Mouse (Mus musculus) lung, postnatal 0 days (tissue): ENCODE measurements around the gene Ranbp1. TPM values are rescaled to one million over a fixed set of nuclear protein-coding genes. Genes with fewer than 3 reads are reported as not detected.

ENCODE experiments used
- ATAC-seq: fragments of 200-750 bp; cut with Nextera tagmentation; 2 replicates; pipeline ENCODE4 v1.8.0; 2017; ENCODE audit warnings: moderate library complexity
- DNase-seq: peaks from one replicate; pipeline ENCODE4 v3.0.0-alpha.2; 2016; ENCODE audit warnings: low spot score
- H3K27ac ChIP-seq: fragments of 300-500 bp; sonication (generic); 2 replicates; pipeline ENCODE4 v1.5.1; 2014; ENCODE audit warnings: antibody characterized with exemption, mild to moderate bottlenecking, low read length, mixed read lengths
- H3K27me3 ChIP-seq: fragments of 300-500 bp; sonication (generic); replicated peaks from 2 replicates; pipeline ENCODE4 v1.6.1; 2014; ENCODE audit warnings: low read length, mixed read lengths; ENCODE audit not compliant: insufficient read depth
- H3K36me3 ChIP-seq: fragments of 300-500 bp; sonication (generic); 2 replicates; pipeline ENCODE4 v1.6.1; 2014; ENCODE audit warnings: low read length, mixed read lengths; ENCODE audit not compliant: insufficient read depth
- H3K4me1 ChIP-seq: fragments of 300-500 bp; sonication (generic); 2 replicates; pipeline ENCODE4 v1.6.1; 2014; ENCODE audit warnings: antibody characterized with exemption, low read depth, low read length, mixed read lengths; ENCODE audit not compliant: insufficient read depth
- H3K4me2 ChIP-seq: fragments of 300-500 bp; sonication (generic); replicated peaks from 2 replicates; pipeline ENCODE4 v1.6.1; 2014; ENCODE audit warnings: low read depth, mild to moderate bottlenecking, low read length, moderate library complexity, mixed read lengths
- H3K4me3 ChIP-seq: fragments of 300-500 bp; sonication (generic); 2 replicates; pipeline ENCODE4 v1.5.1; 2014; ENCODE audit warnings: low read depth, low read length
- H3K9ac ChIP-seq: fragments of 300-500 bp; sonication (generic); replicated peaks from 2 replicates; pipeline ENCODE4 v1.6.1; 2014; ENCODE audit warnings: low read depth, mild to moderate bottlenecking
- H3K9me3 ChIP-seq: fragments of 300-500 bp; sonication (generic); 2 replicates; pipeline ENCODE4 v1.6.1; 2016; ENCODE audit warnings: low read length, mixed read lengths
- CTCF ChIP-seq: IDR thresholded peaks from 2 replicates; pipeline ENCODE4 v1.5.1; 2016; ENCODE audit warnings: antibody characterized with exemption, mild to moderate bottlenecking
- EP300 ChIP-seq: IDR thresholded peaks from 2 replicates; pipeline ENCODE4 v1.6.1; 2016; ENCODE audit warnings: antibody characterized with exemption, mild to moderate bottlenecking, control low read depth
- WGBS: fragments of 180-500 bp; shearing (Covaris S2); extraction: QIAGEN DNeasy Blood & Tissue Kit; methylation state at CpG from one replicate; pipeline ENCODE4 v1.1.7; 2014; 5-methylcytosine and 5-hydroxymethylcytosine counted together
- microRNA counts: library from miRNA; unstranded; fragments of <30 nt; microRNA quantifications from one replicate; lab custom pipeline; 2015
- microRNA-seq: library from miRNA; unstranded; fragments of <30 nt; microRNA quantifications from one replicate; pipeline ENCODE4, GENCODE M21; 2016
- polyA plus RNA-seq: library from polyadenylated mRNA; unstranded; fragments of >200 nt; fragmentation: Nextera tagmentation; extraction: Ambion mirVana; gene quantifications from 2 replicates; pipeline ENCODE4 v1.2.1, GENCODE M21; 2015

The Ranbp1 gene
- polyA plus RNA-seq, 1 experiment from 2014 or later = 155 TPM

DNA sequence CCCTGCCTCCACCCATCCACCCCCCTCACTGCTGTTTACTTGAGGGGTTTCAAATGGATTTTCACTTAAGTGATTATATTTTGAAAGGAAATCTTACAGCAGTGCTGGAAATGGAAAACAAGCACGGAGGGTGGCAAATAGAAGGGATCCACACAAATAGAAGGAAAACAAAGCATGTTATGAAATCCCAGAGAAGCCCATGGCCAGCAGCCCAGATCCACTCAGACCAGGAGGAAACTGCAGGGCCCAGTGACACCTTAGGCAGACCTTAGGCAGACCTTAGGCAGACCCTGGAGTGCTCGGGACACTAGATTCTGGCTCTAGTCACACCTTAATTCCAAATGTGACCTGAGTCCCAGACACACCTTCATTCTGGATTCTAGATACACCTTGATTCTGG is 57.5 kb downstream of the Ranbp1 start:
- H3K27me3 ChIP-seq = no peaks in the 10 kb centered on the region
- 56% methylated on average over 2 of the region's 2 CpGs for WGBS
- DNase-seq (no peak), ATAC-seq (peak; percentile 21; the same call in 1 of the 2 replicates)
- no peak overlapping the region for H3K9ac ChIP-seq
- no peak overlapping the region for H3K4me2 ChIP-seq
- no peaks in the 10 kb centered on the region for H3K4me1 ChIP-seq
- TF ChIP-seq EP300 = no peak
- TF ChIP-seq CTCF = no peak
- H3K36me3 ChIP-seq = no peaks in the 10 kb centered on the region
- H3K4me3 ChIP-seq = no peak overlapping the region
- H3K9me3 ChIP-seq = no peaks in the 10 kb centered on the region
- no peak overlapping the region for H3K27ac ChIP-seq

MicroRNAs encoded within 50 kb of the gene (microRNA counts, 519-probe panel; counts per million panel counts)
- not detected for microRNA mmu-miR-1306 (lab: Ali Mortazavi, UCI)

Small RNA genes within 50 kb of the gene (microRNA-seq; reads per million reads assigned to microRNA genes)
- gene Gm24572 = not detected
- gene Mir1306 = 127 reads per million, percentile 52 among the genes with 10 or more reads in this experiment

Other genes with a start within 250 kb of the Ranbp1 start
- gene Dgcr6, start 195.9 kb downstream of the Ranbp1 start, polyA plus RNA-seq = 78.6 and 87.2 TPM in 2 replicates
- gene Prodh, start 158.5 kb downstream of the Ranbp1 start, polyA plus RNA-seq = 10.6 and 11.0 TPM in 2 replicates
- gene Rtn4r, start 121.1 kb downstream of the Ranbp1 start, polyA plus RNA-seq = 0.17 and 0.23 TPM in 2 replicates
- not detected in 2 replicates for gene Ccdc188, start 30.9 kb downstream of the Ranbp1 start, polyA plus RNA-seq
- 12.9 and 13.9 TPM in 2 replicates for gene Zdhhc8, start 13.6 kb downstream of the Ranbp1 start, polyA plus RNA-seq
- 39.2 and 39.7 TPM in 2 replicates for gene Trmt2a, start 53 bp downstream of the Ranbp1 start, polyA plus RNA-seq
- gene Gm49776, start 9.6 kb upstream of the Ranbp1 start, polyA plus RNA-seq = 2.2 and 2.5 TPM in 2 replicates
- 13.3 and 14.4 TPM in 2 replicates for gene Dgcr8, start 40.5 kb upstream of the Ranbp1 start, polyA plus RNA-seq
- gene Tango2, start 99.4 kb upstream of the Ranbp1 start, polyA plus RNA-seq = 23.7 and 25.2 TPM in 2 replicates
- gene Arvcf, start 99.5 kb upstream of the Ranbp1 start, polyA plus RNA-seq = 14.6 and 18.5 TPM in 2 replicates
- gene Txnrd2, start 177.7 kb upstream of the Ranbp1 start, polyA plus RNA-seq = 20.0 and 20.9 TPM in 2 replicates
- 109 and 111 TPM in 2 replicates for gene Comt, start 178.1 kb upstream of the Ranbp1 start, polyA plus RNA-seq
- 8.1 and 8.4 TPM in 2 replicates for gene Gnb1l, start 250.0 kb upstream of the Ranbp1 start, polyA plus RNA-seq